ENCODE assay signal across 20 mouse cellular contexts in genomic region chr9:61267541-61267940, GRCm38 (mm10).
"Had no signal": no experiment of that assay in that cellular context is flagged by ENCODE, and none has a peak within 500 bp of the region (broad histone marks: within the 10 kb centered on the region; RNA-seq: fewer than 3 reads in every experiment).

No protein-coding gene starts in this region.

- H3K4me2 ChIP-seq: limb, embryonic 12.5 days; limb, embryonic 15.5 days; liver, embryonic 11.5 days; lung, embryonic 14.5 days; midbrain, embryonic 12.5 days; midbrain, embryonic 15.5 days; neural tube, embryonic 12.5 days; neural tube, embryonic 15.5 days; stomach, embryonic 15.5 days had no signal

- H3K4me3 ChIP-seq: limb, embryonic 12.5 days; limb, embryonic 15.5 days; midbrain, embryonic 12.5 days; midbrain, embryonic 15.5 days; neural tube, embryonic 12.5 days; neural tube, embryonic 15.5 days; stomach, embryonic 15.5 days had no signal

- H3K27me3 ChIP-seq: limb, embryonic 15.5 days; midbrain, embryonic 15.5 days; stomach, embryonic 15.5 days had no signal

- H3K9me3 ChIP-seq: limb, embryonic 15.5 days; neural tube, embryonic 12.5 days; stomach, embryonic 15.5 days had no signal

- ATAC-seq: liver, postnatal 0 days; lung, postnatal 0 days; midbrain, embryonic 15.5 days had no signal

- DNase-seq: kidney, adult 8-10 months; kidney, postnatal 4 days; left cerebral cortex, postnatal 4 days; liver, postnatal 0 days; lung, embryonic 14.5 days; retina, postnatal 1 day; right cerebral cortex, postnatal 4 days; thymus, adult 18-20 months; thymus, postnatal 36 days had no signal

- H3K27ac ChIP-seq: limb, embryonic 12.5 days; limb, embryonic 15.5 days; liver, embryonic 14.5 days; macrophage; midbrain, embryonic 12.5 days; midbrain, embryonic 15.5 days; neural tube, embryonic 12.5 days; neural tube, embryonic 15.5 days; stomach, embryonic 15.5 days had no signal

- H3K9ac ChIP-seq: limb, embryonic 12.5 days; limb, embryonic 15.5 days; liver, embryonic 14.5 days; liver, postnatal 0 days; lung, embryonic 14.5 days; midbrain, embryonic 12.5 days; midbrain, embryonic 15.5 days; neural tube, embryonic 12.5 days; neural tube, embryonic 15.5 days; stomach, embryonic 15.5 days had no signal

- H3K4me1 ChIP-seq: limb, embryonic 15.5 days; midbrain, embryonic 15.5 days had no signal

- H3K36me3 ChIP-seq: limb, embryonic 12.5 days; limb, embryonic 15.5 days; midbrain, embryonic 12.5 days; midbrain, embryonic 15.5 days; neural tube, embryonic 12.5 days; neural tube, embryonic 15.5 days; stomach, embryonic 15.5 days had no signal
